Mouse (Mus musculus) retina, postnatal 1 day (tissue): ENCODE data around the gene Popdc2.

ENCODE experiments used
- DNase-seq: peaks from one replicate; pipeline ENCODE4 v3.0.0-alpha.2; 2012

Gene Popdc2

GRCm38 (mm10) chr16:38377546-38377945 lies 15.5 kb downstream of the Popdc2 start:
- DNase-seq: no peak

GRCm38 (mm10) chr16:38378591-38378990 lies 16.6 kb downstream of the Popdc2 start:
- DNase-seq: no peak

GRCm38 (mm10) chr16:38379088-38379487 lies 17.1 kb downstream of the Popdc2 start:
- DNase-seq: no peak

- no peak for DNase-seq
These were observed 17.5 kb downstream of the Popdc2 start for GRCm38 (mm10) chr16:38379493-38379892.

- DNase-seq: no peak
These were observed 17.9 kb downstream of the Popdc2 start for GRCm38 (mm10) chr16:38379926-38380325.

GRCm38 (mm10) chr16:38383683-38384082 lies 21.7 kb downstream of the Popdc2 start:
- DNase-seq: no peak

- no peak for DNase-seq
These were observed 23.2 kb downstream of the Popdc2 start for GRCm38 (mm10) chr16:38385184-38385634.

GRCm38 (mm10) chr16:38385700-38386099 lies 23.7 kb downstream of the Popdc2 start:
- DNase-seq: no peak

- DNase-seq: no peak
These were observed 25.4 kb downstream of the Popdc2 start for GRCm38 (mm10) chr16:38387389-38387788.

- no peak for DNase-seq
These were observed 26.7 kb downstream of the Popdc2 start for GRCm38 (mm10) chr16:38388757-38389156.

- DNase-seq: no peak
These were observed 27.4 kb downstream of the Popdc2 start for GRCm38 (mm10) chr16:38389284-38389893.

- DNase-seq: no peak
These were observed 28.3 kb downstream of the Popdc2 start for GRCm38 (mm10) chr16:38390322-38390721.

- DNase-seq: no peak
These were observed 30.3 kb downstream of the Popdc2 start for GRCm38 (mm10) chr16:38392126-38392894.

- DNase-seq: no peak
These were observed 32.2 kb downstream of the Popdc2 start for GRCm38 (mm10) chr16:38394191-38394618.

GRCm38 (mm10) chr16:38395060-38395730 lies 33.2 kb downstream of the Popdc2 start:
- DNase-seq: no peak

- DNase-seq: no peak
These were observed 34.1 kb downstream of the Popdc2 start for GRCm38 (mm10) chr16:38396155-38396554.

- no peak for DNase-seq
These were observed 36.3 kb downstream of the Popdc2 start for GRCm38 (mm10) chr16:38398266-38398665.

- DNase-seq: no peak
These were observed 37.1 kb downstream of the Popdc2 start for GRCm38 (mm10) chr16:38399076-38399475.

GRCm38 (mm10) chr16:38399531-38400231 lies 37.7 kb downstream of the Popdc2 start:
- peak; percentile 91 for DNase-seq

- DNase-seq: no peak
These were observed 38.4 kb downstream of the Popdc2 start for GRCm38 (mm10) chr16:38400311-38400960.

GRCm38 (mm10) chr16:38401468-38401867 lies 39.5 kb downstream of the Popdc2 start:
- DNase-seq: no peak

- DNase-seq: no peak
These were observed 41.6 kb downstream of the Popdc2 start for GRCm38 (mm10) chr16:38403639-38404038.

- no peak for DNase-seq
These were observed 44.3 kb downstream of the Popdc2 start for GRCm38 (mm10) chr16:38406293-38406692.
